Mouse (Mus musculus): ENCODE results near the gene Palb2. TPM values are rescaled to one million over a fixed set of nuclear protein-coding genes. Genes with fewer than 3 reads are reported as not detected.

The Palb2 gene
- total RNA-seq (2014; rRNA removed): 0.83 and 1.4 TPM in 2 replicates
- 0.23 and 0.51 TPM in 2 replicates for polyA plus RNA-seq (2012; rRNA removed)

DNA sequence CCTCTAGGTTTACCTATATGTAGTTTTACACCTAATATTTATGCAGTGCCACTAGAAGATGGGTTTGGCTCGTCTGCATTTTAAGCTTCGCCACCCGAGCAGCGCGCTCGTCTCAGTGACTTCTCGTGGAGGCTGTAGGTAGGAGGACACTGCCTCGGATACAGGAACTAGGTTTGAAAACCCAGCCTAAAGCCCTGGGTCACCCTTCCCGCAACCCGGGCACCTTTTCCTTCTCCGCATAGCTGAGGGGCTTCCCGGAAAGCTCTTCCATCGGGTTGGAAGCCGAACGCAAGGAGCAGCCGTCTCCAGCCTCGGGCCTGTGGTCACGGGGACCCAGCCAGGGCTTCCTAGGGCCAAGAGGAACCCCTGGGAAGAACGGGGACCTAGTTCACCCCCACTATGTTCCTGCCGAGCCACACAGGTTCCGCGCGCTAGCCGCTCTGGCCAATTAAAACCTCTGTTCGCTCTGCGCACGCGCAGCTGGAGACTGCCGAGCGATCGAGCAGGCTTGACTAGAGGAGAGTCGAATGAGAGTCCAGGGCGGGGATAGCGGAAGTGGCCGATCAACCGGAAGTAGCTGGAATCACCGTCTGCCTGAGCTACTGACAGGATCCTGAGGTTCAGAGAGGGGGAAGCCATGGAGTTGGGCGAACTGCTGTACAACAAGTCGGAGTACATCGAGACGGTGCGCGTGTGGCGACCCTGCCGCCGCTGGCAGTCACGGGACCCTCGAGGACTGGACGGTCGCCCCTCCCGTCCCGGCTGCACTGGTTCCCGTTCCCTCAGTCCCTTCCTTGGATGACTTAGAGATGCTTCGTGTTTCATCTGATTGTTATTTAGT, at the start of gene Palb2, which contains the start of gene Dctn5:
Gene Palb2 (minus strand): TSS at position 489 of the 841 bp plus-strand sequence.
Gene Dctn5 (plus strand): TSS at position 545 of the 841 bp plus-strand sequence.
- under 1% methylated on average over 54 of the region's 54 CpGs for WGBS
- peaks cover 18% of the 10 kb centered on the region for H3K36me3 ChIP-seq (ENCODE audit: control insufficient read depth, insufficient read depth, low read length)
- peak within 1 kb of the TSS; percentile 84 for H3K4me3 ChIP-seq (ENCODE audit: insufficient read depth, low read depth, low read length)

DNA sequence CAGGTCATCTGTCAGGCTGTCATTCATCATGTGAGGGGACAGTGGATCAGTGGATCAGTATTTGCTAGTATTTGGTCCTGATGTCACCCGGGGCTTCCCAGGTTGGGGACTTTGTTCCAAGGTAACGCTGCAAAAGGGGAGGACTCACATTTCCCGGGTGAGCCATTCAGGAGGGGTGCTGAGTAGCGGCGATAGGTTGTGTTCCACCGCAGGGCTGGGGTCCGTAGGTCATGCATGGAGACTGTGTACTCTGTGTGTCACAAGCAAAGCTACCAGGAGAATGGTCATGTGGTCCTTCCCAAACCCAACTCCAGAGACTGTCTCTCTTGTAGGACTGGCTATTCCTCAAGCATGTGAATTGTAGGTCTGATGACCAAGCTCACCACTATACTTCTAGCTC, 47.9 kb upstream of the Palb2 start:
- Histone ChIP-seq H3K79me2 (ENCODE audit: control insufficient read depth, insufficient read depth, low read length) (no peaks in the 10 kb centered on the region), H3K9ac (ENCODE audit: low read depth, low read length) (no peak overlapping the region), H3K27ac (replicated peaks; ENCODE audit: insufficient read depth, low read depth, low read length) (no peak overlapping the region), H3K4me1 (ENCODE audit: control insufficient read depth, insufficient read depth, low read length) (no peaks in the 10 kb centered on the region), H3K4me3 (ENCODE audit: insufficient read depth, low read depth, low read length) (no peak overlapping the region), H3K36me3 (ENCODE audit: control insufficient read depth, insufficient read depth, low read length) (no peaks in the 10 kb centered on the region), H3K27me3 (ENCODE audit: control insufficient read depth, insufficient read depth, low read length) (no peaks in the 10 kb centered on the region; the same call in 1 of the 2 replicates)
- DNase-seq (ENCODE audit: extremely low read depth, low read depth, low spot score): no peak
- 50% methylated on average over 7 of the region's 7 CpGs for WGBS
- TF ChIP-seq CTCF (IDR thresholded peaks at IDR 0.05; ENCODE audit: low read depth, low read length): no peak
- TF ChIP-seq POLR2A (IDR thresholded peaks at IDR 0.05; ENCODE audit: extremely low read depth, insufficient read depth, low read length): no peak

More for the DNA sequence above, at the start of gene Palb2, which contains the start of gene Dctn5:
- H3K9ac ChIP-seq (ENCODE audit: low read depth, low read length): peak within 1 kb of the TSS; percentile 89
- TF ChIP-seq CTCF (IDR thresholded peaks at IDR 0.05; ENCODE audit: low read depth, low read length): no peak
- no peak for TF ChIP-seq POLR2A (IDR thresholded peaks at IDR 0.05; ENCODE audit: extremely low read depth, insufficient read depth, low read length)
- H3K27ac ChIP-seq (replicated peaks; ENCODE audit: insufficient read depth, low read depth, low read length): peak within 1 kb of the TSS; percentile 30; the same call in 1 of the 2 replicates
- no peaks in the 10 kb centered on the region for H3K27me3 ChIP-seq (ENCODE audit: control insufficient read depth, insufficient read depth, low read length)
- H3K79me2 ChIP-seq (ENCODE audit: control insufficient read depth, insufficient read depth, low read length): peaks cover 3% of the 10 kb centered on the region; the same call in 1 of the 2 replicates
- DNase-seq (ENCODE audit: extremely low read depth, low read depth, low spot score): peak; percentile 86
- 0 out of 2 replicates have a peak, but pooled peaks cover 4% of the 10 kb centered on the region for H3K4me1 ChIP-seq (ENCODE audit: control insufficient read depth, insufficient read depth, low read length)

DNA sequence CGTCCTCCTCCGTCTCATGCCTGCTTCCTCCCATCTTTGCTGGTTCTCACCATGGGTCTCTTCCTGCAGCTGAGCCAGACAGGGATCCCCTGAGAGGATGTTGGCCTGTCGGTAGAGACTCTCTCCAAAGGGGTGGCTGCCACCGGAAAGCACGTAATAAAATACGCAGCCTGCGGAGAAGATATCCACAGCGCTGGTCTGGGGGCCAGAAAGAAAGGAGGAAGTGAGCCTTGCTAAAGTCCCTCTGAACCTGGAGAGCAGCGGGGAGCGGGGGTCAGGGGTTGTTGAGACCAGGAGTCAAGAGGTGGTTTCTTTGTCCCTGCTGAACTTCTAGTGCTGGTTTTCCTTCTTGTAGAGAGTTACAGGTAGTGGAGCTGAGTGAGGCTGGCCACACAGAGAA, 38.8 kb upstream of the Palb2 start:
- no peak overlapping the region for H3K9ac ChIP-seq (ENCODE audit: low read depth, low read length)
- H3K4me3 ChIP-seq (ENCODE audit: insufficient read depth, low read depth, low read length): no peak overlapping the region
- H3K27ac ChIP-seq (replicated peaks; ENCODE audit: insufficient read depth, low read depth, low read length): no peak overlapping the region
- H3K4me1 ChIP-seq (ENCODE audit: control insufficient read depth, insufficient read depth, low read length): no peaks in the 10 kb centered on the region
- H3K36me3 ChIP-seq (ENCODE audit: control insufficient read depth, insufficient read depth, low read length): no peaks in the 10 kb centered on the region
- no peaks in the 10 kb centered on the region for H3K79me2 ChIP-seq (ENCODE audit: control insufficient read depth, insufficient read depth, low read length)
- 81% methylated on average over 10 of the region's 10 CpGs for WGBS
- no peak for DNase-seq (ENCODE audit: extremely low read depth, low read depth, low spot score)
- no peaks in the 10 kb centered on the region for H3K27me3 ChIP-seq (ENCODE audit: control insufficient read depth, insufficient read depth, low read length)
- no peak for TF ChIP-seq POLR2A (IDR thresholded peaks at IDR 0.05; ENCODE audit: extremely low read depth, insufficient read depth, low read length)
- TF ChIP-seq CTCF (IDR thresholded peaks at IDR 0.05; ENCODE audit: low read depth, low read length): no peak

DNA sequence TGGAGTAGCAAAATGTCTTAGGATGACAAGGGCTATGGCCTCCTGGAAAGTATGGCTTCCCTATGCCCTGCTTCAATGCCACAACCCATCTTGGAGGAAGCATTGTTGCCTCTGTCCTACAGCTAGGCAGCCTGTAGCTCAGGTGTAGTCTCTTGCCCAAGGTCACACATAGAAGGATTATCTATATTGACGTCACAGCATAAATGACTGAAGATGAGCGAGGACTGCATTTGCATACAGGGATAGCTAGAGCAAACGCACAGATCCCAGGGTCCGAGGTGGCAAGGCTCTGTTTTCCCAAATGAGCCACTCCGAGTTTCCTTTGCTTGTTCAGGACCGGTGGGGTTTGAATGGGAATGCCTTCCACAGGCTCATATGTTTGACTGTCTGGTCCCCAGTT, 37.9 kb upstream of the Palb2 start:
- Histone ChIP-seq H3K79me2 (ENCODE audit: control insufficient read depth, insufficient read depth, low read length) (no peaks in the 10 kb centered on the region), H3K27me3 (ENCODE audit: control insufficient read depth, insufficient read depth, low read length) (no peaks in the 10 kb centered on the region), H3K27ac (replicated peaks; ENCODE audit: insufficient read depth, low read depth, low read length) (no peak overlapping the region), H3K4me3 (ENCODE audit: insufficient read depth, low read depth, low read length) (no peak overlapping the region), H3K4me1 (ENCODE audit: control insufficient read depth, insufficient read depth, low read length) (no peaks in the 10 kb centered on the region), H3K36me3 (ENCODE audit: control insufficient read depth, insufficient read depth, low read length) (no peaks in the 10 kb centered on the region), H3K9ac (ENCODE audit: low read depth, low read length) (no peak overlapping the region)
- DNase-seq (ENCODE audit: extremely low read depth, low read depth, low spot score): no peak
- no peak for TF ChIP-seq POLR2A (IDR thresholded peaks at IDR 0.05; ENCODE audit: extremely low read depth, insufficient read depth, low read length)
- no peak for TF ChIP-seq CTCF (IDR thresholded peaks at IDR 0.05; ENCODE audit: low read depth, low read length)
- 90% methylated on average over 6 of the region's 6 CpGs for WGBS

DNA sequence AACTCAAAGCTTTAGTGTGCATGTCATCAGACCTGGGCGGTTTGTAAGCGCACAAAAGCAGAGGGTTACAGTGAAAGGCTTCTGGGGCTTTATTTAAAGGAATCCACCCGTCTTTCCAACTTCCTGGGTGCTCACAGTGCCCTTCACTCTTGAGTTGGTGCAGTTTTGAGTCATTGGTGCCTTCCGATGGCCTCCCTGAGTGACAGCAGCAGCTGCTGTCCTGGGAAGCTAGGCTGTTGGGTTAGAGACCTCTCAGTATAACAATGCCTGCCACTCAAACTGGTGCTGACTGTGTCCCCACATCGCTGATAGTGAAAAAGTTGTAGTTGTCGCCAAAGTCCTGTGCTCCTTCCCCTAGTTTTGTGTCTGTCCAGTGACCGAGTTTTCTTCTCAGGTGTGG, 34.4 kb upstream of the Palb2 start:
- H3K27ac ChIP-seq (replicated peaks; ENCODE audit: insufficient read depth, low read depth, low read length): no peak overlapping the region
- DNase-seq (ENCODE audit: extremely low read depth, low read depth, low spot score): no peak
- TF ChIP-seq POLR2A (IDR thresholded peaks at IDR 0.05; ENCODE audit: extremely low read depth, insufficient read depth, low read length) (no peak), CTCF (IDR thresholded peaks at IDR 0.05; ENCODE audit: low read depth, low read length) (no peak)
- H3K9ac ChIP-seq (ENCODE audit: low read depth, low read length): no peak overlapping the region
- no peaks in the 10 kb centered on the region for H3K4me1 ChIP-seq (ENCODE audit: control insufficient read depth, insufficient read depth, low read length)
- no peaks in the 10 kb centered on the region for H3K27me3 ChIP-seq (ENCODE audit: control insufficient read depth, insufficient read depth, low read length)
- WGBS: 96% methylated on average over 7 of the region's 7 CpGs
- H3K36me3 ChIP-seq (ENCODE audit: control insufficient read depth, insufficient read depth, low read length): no peaks in the 10 kb centered on the region
- H3K4me3 ChIP-seq (ENCODE audit: insufficient read depth, low read depth, low read length): no peak overlapping the region
- no peaks in the 10 kb centered on the region for H3K79me2 ChIP-seq (ENCODE audit: control insufficient read depth, insufficient read depth, low read length)

DNA sequence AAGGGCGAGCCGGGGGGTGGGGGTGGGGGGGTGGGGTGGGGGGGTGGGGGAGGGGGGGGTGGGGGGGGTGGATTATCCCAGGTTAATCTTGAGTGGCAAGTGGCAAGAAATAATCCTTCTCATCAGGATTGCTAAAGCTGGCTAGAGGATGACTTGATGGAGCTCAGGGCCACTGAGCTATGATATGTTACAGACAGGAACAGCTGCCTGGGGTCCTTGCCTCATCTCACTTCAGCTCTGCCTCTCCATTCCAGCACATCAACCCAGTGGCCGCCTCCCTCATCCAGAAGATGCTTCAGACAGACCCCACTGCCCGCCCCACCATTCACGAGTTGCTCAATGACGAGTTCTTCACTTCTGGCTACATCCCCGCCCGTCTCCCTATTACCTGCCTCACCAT, 31.0 kb upstream of the Palb2 start:
- TF ChIP-seq CTCF (IDR thresholded peaks at IDR 0.05; ENCODE audit: low read depth, low read length): no peak
- no peak for TF ChIP-seq POLR2A (IDR thresholded peaks at IDR 0.05; ENCODE audit: extremely low read depth, insufficient read depth, low read length)
- Histone ChIP-seq H3K9ac (ENCODE audit: low read depth, low read length) (no peak overlapping the region), H3K27me3 (ENCODE audit: control insufficient read depth, insufficient read depth, low read length) (no peaks in the 10 kb centered on the region), H3K4me1 (ENCODE audit: control insufficient read depth, insufficient read depth, low read length) (0 out of 2 replicates have a peak, but pooled peaks cover 3% of the 10 kb centered on the region), H3K79me2 (ENCODE audit: control insufficient read depth, insufficient read depth, low read length) (no peaks in the 10 kb centered on the region), H3K4me3 (ENCODE audit: insufficient read depth, low read depth, low read length) (no peak overlapping the region), H3K27ac (replicated peaks; ENCODE audit: insufficient read depth, low read depth, low read length) (no peak overlapping the region), H3K36me3 (ENCODE audit: control insufficient read depth, insufficient read depth, low read length) (no peaks in the 10 kb centered on the region)
- DNase-seq (ENCODE audit: extremely low read depth, low read depth, low spot score): no peak
- 96% methylated on average over 7 of the region's 8 CpGs for WGBS
